Mouse (Mus musculus) left cerebral cortex, adult 18-20 months (tissue): ENCODE measurements around the gene Csnk2a2. TPM values are rescaled to one million over a fixed set of nuclear protein-coding genes. Genes with fewer than 3 reads are reported as not detected.
A peak's percentile ranks its signal among the peaks of the same experiment; 100 is the strongest.

Experiments
- DNase-seq, 2 experiments: peaks; one replicate each; pipeline ENCODE4 v3.0.0; 2021 to 2022; ENCODE audit warnings: low spot score in 2 of 2, mixed read lengths in 1 of 2
- total RNA-seq, 2 experiments: library from RNA; stranded (reverse); gene quantifications; 2 replicates each; pipeline ENCODE4 v1.2.3; 2021

The Csnk2a2 gene
- total RNA-seq, 2 experiments from 2014 or later: 81.8 to 92.0 TPM

DNA sequence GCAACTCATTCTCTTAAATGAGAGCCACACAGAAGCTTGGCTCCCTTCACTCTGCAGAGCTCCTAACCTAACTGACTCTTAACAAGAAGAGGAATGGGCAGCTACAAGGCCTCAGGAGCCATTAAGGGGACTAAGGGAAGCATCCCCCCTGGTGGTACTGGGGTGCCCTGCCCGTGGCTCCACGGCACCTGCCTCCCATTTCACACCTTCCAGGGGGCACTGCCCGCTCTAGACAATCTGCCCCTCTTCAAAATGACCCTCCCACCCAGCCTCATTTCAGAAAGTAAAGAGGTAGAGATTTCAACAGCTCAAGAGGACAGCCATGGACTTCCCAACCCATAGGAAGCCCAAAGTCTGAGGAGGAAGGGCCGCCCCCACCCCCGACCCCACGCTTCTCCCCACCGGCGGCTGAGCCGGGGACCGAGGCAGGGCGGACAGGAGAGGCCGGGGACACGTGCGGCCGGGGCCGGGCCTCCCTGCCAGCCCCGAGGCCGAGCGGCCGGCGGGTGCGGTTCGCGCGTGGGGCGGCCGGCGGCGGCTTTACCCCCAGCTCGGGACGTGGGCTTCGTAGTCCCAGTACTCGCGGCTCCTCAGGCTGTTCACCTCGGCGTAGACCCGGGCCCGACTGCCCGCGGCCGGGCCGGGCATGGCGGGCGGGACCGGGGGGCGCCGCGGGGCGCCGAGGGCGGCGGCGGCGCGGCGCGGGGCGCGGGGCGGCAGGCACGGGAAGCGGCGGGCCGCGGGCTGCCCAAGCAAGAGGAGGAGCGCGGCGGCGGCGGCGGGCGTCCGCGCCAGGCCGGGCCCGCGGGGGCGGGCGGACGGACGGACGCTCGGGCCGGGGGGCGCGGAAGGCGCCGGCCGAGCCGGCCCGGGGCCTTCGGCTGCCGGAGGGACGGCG lies 1.8 kb downstream of the Csnk2a2 start:
- DNase-seq: no peak

GRCm38 (mm10) chr8:95470008-95470407 lies 19.8 kb downstream of the Csnk2a2 start:
- no peak for DNase-seq

- no peak for DNase-seq
Measured at GRCm38 (mm10) chr8:95468995-95469394, 20.8 kb downstream of the Csnk2a2 start.

GRCm38 (mm10) chr8:95466543-95466942 lies 23.3 kb downstream of the Csnk2a2 start:
- DNase-seq: no peak

GRCm38 (mm10) chr8:95452518-95452917 lies 37.3 kb downstream of the Csnk2a2 start:
- no peak for DNase-seq

DNA sequence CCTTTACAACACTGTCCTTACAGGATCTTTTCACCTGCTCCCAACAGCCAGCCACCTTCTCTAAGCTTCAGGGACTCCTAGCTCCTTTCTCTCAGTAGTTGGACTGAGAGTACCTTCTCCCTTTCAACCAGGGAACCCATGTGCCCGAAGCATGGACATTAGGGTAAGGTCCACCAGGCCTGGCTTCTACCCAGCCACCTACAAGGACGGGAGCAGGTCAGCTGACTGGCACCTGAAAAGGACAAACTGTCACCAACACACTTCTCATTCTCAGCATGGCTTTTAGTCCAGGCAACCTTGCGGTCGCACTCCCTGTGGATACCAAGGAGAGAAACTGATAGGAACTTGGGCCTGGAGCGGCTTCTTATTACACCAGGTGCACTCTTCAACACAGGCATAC lies 39.6 kb downstream of the Csnk2a2 start:
- DNase-seq: no peak

GRCm38 (mm10) chr8:95447661-95448060 lies 42.2 kb downstream of the Csnk2a2 start:
- DNase-seq: no peak

DNA sequence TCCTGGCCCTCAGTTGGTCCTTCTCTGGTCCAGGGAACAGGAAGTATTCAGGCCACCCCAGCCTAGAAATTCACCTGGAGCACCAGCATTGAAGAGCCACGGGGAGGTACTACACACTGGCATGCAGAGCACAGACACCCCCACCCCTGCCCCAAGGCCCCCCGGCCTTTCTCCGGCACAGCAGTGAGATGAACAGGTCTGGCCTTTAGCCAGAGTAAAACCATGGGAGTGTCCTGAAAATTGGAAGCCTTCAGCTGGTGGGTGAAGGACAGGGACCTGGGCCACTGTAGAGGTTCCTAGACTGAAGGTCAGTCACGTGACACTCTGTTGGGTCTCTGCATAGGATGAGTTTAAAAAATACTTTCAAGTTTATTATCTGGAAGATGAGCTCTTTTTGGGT lies 44.8 kb downstream of the Csnk2a2 start:
- no peak for DNase-seq

- no peak for DNase-seq
Measured at GRCm38 (mm10) chr8:95441491-95442039, 48.3 kb downstream of the Csnk2a2 start.

DNA sequence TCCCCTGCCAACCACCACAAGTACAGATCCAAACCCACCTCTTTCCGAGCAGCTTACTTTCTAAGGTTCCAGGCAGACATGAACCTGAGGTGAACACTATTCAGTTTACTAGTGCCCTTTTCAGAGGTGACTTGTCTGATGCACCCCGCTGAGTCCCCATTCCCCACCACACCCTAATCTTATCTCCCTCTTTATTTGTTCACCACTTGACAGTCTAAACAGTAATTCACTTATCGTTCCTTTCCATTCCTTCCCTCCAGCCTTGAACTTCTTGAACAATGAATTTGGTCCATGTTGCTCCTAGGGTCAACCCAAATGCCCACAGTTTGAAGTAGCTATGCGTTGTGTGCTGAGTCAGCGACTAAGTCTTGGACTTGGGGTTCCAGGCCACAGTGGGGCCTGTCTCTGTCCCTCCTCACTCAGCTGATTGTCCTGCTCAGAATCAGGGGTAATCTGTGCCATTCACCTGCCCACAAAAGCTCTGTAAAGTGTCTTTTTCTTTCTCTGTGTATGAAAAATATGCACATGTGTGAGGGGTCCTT lies 49.6 kb downstream of the Csnk2a2 start:
- no peak for DNase-seq

DNA sequence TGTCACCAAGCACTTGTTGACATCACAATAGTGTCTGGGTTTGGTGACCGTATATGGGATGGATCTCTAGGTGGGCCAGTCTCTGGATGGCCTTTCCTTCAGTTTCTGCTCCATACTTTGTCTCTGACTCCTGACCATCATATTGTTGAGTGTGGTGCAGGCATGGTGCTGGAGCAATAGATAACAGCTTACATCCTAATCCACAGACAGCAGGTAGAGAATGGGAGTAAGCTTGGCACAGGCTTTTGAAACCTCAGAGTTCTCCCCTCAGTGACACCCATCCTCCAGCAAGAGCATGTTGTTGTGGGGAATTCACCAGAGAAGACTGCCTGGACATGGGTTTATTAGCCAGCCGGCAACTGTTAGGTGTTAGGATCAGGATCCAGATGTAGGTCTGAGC lies 50.4 kb downstream of the Csnk2a2 start:
- no peak for DNase-seq

- no peak for DNase-seq
Measured at GRCm38 (mm10) chr8:95437341-95437992, 52.4 kb downstream of the Csnk2a2 start.

DNA sequence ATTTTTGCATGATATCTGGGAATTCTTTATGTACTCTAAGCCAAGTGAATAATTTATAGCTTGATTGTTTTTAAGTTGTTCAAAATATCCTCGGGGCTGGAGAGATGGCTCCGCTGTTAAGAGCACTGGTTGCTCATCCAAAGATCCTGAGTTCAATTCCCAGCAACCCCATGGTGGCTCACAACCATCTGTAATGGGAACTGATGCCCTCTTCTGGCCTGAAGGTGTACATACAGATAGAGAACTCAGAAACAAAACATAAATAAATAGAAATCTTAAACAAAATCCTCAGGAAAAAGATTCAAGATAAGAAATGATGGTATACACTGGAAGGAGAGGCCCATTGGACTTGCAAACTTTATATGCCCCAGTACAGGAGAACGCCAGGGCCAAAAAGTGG lies 53.9 kb downstream of the Csnk2a2 start:
- no peak for DNase-seq

DNA sequence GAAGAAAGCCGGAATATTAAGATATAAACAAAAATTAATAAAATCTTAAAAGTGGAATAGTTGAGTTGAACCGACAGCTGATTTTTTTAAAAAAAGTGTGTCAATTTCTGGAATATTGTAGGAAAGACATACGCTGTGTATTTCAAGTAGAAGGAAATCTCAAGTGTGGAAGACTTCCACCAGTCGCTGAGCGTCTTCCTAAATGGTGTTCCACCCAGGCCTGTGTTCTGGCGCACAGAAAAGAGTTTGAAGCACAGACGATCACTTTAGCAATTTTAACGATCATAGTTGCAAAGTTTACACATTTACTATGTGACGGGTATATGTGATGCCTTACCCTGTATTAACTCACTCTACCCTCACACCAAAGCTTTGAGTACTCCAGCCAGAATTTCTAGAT lies 54.4 kb downstream of the Csnk2a2 start:
- DNase-seq: no peak

DNA sequence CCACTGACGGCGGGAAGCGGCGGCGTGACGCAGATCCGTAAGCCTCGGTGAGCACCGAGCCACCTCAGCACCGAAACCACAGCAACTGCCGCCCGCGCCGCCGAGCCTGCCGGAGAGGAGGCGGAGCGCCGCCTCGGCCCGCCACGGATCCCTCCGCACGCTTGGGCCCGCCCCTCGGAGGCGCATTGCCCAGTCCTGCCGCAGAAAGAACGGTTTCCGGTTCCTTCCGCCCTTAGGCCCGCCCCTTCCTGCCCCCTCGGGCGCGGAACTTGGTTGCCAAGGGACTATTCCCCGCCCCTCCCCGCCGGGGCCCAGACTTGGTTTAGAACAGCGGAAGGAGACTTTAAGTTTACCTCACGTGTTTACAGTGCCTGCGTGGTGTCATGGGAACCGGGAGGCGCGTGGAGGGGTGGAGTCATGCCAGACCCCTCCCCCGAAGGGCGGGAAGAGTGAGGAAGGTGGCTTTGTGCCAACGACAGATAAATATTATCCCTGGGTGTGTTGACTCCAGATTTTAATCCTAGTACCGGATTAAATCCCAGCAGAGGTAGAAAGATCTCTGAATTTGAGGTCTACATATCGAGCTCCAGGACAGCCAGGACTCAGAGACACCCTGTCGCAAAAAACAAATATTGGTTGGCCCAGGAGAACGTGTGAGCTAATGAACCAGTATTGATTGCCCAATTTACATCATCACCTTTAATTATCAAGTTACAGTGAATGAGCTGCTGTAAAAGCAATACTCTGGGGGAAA lies 55.0 kb downstream of the Csnk2a2 start, which contains the start of gene Cfap20:
Gene Cfap20, minus strand, starts transcription at position 184 of the 754 bp plus-strand sequence.
- peak; percentile 99 for DNase-seq

DNA sequence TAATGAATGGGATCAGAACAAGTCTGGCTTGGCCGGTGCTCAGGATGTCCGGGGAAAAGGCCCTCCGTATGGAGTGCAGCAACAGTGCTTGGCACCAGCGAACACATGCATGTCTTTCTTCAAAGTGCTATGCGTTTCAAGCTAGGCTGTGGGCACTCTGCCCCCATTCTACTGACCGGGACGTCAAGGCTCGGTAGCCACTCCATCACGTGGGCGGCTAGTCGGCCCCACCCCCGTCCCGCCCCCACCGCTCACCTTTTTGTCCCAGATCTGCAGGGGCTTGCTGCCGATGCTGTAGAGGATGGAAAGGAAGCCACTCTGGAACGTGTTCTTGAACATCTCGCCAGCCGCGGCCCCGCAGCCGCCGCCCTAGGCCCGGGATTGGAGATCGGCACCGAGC lies 55.6 kb downstream of the Csnk2a2 start:
- peak; percentile 24 to 29 for DNase-seq

GRCm38 (mm10) chr8:95433124-95433523 lies 56.7 kb downstream of the Csnk2a2 start:
- DNase-seq: no peak

DNA sequence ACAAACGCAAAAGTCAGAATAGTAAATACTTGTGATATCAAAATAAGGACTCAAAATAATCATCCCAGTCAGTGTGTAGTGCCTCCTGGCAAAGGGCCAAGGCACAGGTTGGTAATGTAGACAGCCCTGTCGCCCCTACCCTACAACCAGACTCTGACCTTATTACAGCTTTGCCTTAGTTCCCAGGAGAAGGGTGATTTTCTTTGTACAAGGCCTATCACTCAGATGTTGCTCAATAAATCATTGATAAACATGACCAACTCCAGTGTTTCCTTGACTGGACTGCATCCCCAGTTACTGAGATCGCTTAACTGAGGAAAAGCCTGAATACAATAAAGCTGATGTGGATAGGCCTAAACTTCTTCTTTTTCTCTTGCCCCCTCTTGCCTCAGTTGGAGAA lies 57.4 kb downstream of the Csnk2a2 start:
- no peak for DNase-seq

- peak in 1 of 2 experiments; percentile 27 for DNase-seq
Measured at GRCm38 (mm10) chr8:95429945-95430344, 59.9 kb downstream of the Csnk2a2 start.

DNA sequence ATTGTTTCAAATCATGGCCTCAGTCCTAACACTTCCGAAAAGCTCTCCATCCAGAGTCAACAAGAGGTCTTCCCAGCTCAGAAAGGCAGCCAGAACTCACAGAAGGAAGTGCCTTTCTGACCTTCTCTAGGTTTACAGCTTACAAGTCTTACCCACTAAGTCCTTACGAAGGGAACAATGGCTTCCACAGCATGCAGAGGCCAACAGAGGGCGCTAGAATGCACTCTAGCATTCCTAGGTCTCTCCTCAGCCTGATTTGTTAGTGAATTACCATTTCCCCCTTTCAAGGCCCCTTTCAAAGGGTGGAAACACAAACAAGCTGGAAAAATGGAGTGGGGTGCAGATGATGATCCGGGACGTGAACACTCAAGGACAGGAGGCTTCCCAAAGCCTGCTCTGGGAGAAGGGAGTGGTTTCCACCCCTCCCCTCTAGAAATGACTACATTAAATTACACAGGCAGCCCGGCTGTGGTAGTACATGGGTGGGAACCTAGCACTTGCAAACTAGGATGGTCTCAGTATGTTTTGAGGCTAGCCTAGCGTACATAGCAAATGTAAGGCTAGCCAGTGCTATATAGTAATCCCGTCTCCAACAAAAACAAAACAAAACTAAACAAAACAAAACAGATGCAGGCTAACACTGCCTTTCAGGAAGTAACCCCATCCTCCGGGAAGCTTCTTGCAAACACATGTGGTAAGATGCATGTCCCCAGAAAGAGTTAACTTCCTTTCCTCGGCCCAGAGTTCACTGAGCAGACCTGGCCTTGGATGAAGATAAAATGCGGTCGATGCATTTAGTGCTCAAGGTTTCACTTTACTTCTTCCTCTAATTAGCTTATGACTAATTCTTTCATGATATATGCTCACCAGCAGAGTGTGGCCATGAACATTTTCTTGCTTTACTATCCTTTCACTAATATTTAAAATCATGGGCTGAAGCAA lies 62.0 kb downstream of the Csnk2a2 start:
- peak; percentile 36 to 65 for DNase-seq
